Mouse (Mus musculus) kidney, embryonic 16.5 days (tissue): ENCODE measurements around the gene Fgf22. TPM values are rescaled to one million over a fixed set of nuclear protein-coding genes. Genes with fewer than 3 reads are reported as not detected.

Experiments
- ATAC-seq: fragments of 200-750 bp; cut with Nextera tagmentation; 2 replicates; pipeline ENCODE4 v1.8.0; 2017; ENCODE audit warnings: moderate TSS enrichment; ENCODE audit not compliant: low FRiP score, low TSS enrichment
- H3K27ac ChIP-seq: fragments of 300-500 bp; sonication (generic); 2 replicates; pipeline ENCODE4 v1.5.1; 2014; ENCODE audit warnings: low read length
- H3K27me3 ChIP-seq: fragments of 300-500 bp; sonication (generic); 2 replicates; pipeline ENCODE4 v1.6.1; 2014; ENCODE audit warnings: low read length, control low read depth, mixed read lengths; ENCODE audit not compliant: insufficient read depth
- H3K36me3 ChIP-seq: fragments of 300-500 bp; sonication (generic); 2 replicates; pipeline ENCODE4 v1.6.1; 2014; ENCODE audit warnings: low read length, control low read depth, mixed read lengths; ENCODE audit not compliant: insufficient read depth
- H3K4me1 ChIP-seq: fragments of 300-500 bp; sonication (generic); 2 replicates; pipeline ENCODE4 v1.6.1; 2014; ENCODE audit warnings: low read length, control low read depth, mixed read lengths; ENCODE audit not compliant: insufficient read depth
- H3K4me2 ChIP-seq: fragments of 300-500 bp; sonication (generic); replicated peaks from 2 replicates; pipeline ENCODE4 v1.6.1; 2014; ENCODE audit warnings: low read depth, low read length
- H3K4me3 ChIP-seq: fragments of 300-500 bp; sonication (generic); 2 replicates; pipeline ENCODE4 v1.5.1; 2014; ENCODE audit warnings: mild to moderate bottlenecking, low read length
- H3K9ac ChIP-seq: fragments of 300-500 bp; sonication (generic); replicated peaks from 2 replicates; pipeline ENCODE4 v1.6.1; 2014; ENCODE audit warnings: low read length
- H3K9me3 ChIP-seq: fragments of 300-500 bp; sonication (generic); 2 replicates; pipeline ENCODE4 v1.6.1; 2016; ENCODE audit warnings: low read length, control low read depth
- WGBS: fragments of 180-500 bp; shearing (Covaris S2); extraction: QIAGEN DNeasy Blood & Tissue Kit; methylation state at CpG from one replicate; pipeline ENCODE4 v1.1.7; 2014; 5-methylcytosine and 5-hydroxymethylcytosine counted together
- polyA plus RNA-seq: library from polyadenylated mRNA; unstranded; fragments of >200 nt; fragmentation: Nextera tagmentation; extraction: Ambion mirVana; gene quantifications from 2 replicates; pipeline ENCODE4 v1.2.1, GENCODE M21; 2015

Fgf22 gene
- polyA plus RNA-seq, 1 experiment from 2014 or later, result 0.14 TPM

- Histone ChIP-seq H3K4me3 (peak overlapping the region; percentile 93), H3K9me3 (no peaks in the 10 kb centered on the region), H3K9ac (peak overlapping the region; percentile 95), H3K36me3 (no peaks in the 10 kb centered on the region), H3K4me2 (peak overlapping the region; percentile 81), H3K27me3 (no peaks in the 10 kb centered on the region), H3K4me1 (peaks cover 41% of the 10 kb centered on the region), H3K27ac (peak overlapping the region; percentile 90)
- WGBS, result under 1% methylated on average over 31 of the region's 38 CpGs
- ATAC-seq, result peak; percentile 35
Measured at GRCm38 (mm10) chr10:79793738-79794490, 39.0 kb downstream of the Fgf22 start.

- no peaks in the 10 kb centered on the region for H3K36me3 ChIP-seq
- peak overlapping the region; percentile 93 for H3K4me3 ChIP-seq
- 8% methylated on average over 10 of the region's 10 CpGs for WGBS
- no peaks in the 10 kb centered on the region for H3K27me3 ChIP-seq
- peak overlapping the region; percentile 95 for H3K9ac ChIP-seq
- no peaks in the 10 kb centered on the region for H3K9me3 ChIP-seq
- peak overlapping the region; percentile 81 for H3K4me2 ChIP-seq
- H3K27ac ChIP-seq, result peak overlapping the region; percentile 90
- ATAC-seq, result peak; percentile 70
- peaks cover 43% of the 10 kb centered on the region for H3K4me1 ChIP-seq
Measured at GRCm38 (mm10) chr10:79794491-79794931, 39.6 kb downstream of the Fgf22 start.

- no peaks in the 10 kb centered on the region for H3K36me3 ChIP-seq
- no peak overlapping the region for H3K9ac ChIP-seq
- H3K27ac ChIP-seq, result no peak overlapping the region
- WGBS, result 95% methylated on average over 3 of the region's 3 CpGs
- no peak for ATAC-seq
- H3K4me1 ChIP-seq, result peaks cover 50% of the 10 kb centered on the region
- no peaks in the 10 kb centered on the region for H3K27me3 ChIP-seq
- no peaks in the 10 kb centered on the region for H3K9me3 ChIP-seq
- no peak overlapping the region for H3K4me3 ChIP-seq
- no peak overlapping the region for H3K4me2 ChIP-seq
Measured at GRCm38 (mm10) chr10:79795905-79796304, 41.0 kb downstream of the Fgf22 start.

- Histone ChIP-seq H3K9ac (peak overlapping the region; percentile 41), H3K4me1 (peaks cover 64% of the 10 kb centered on the region), H3K4me2 (no peak overlapping the region), H3K4me3 (no peak overlapping the region), H3K27ac (0 out of 2 replicates have a peak overlapping the region, but pooled peaks have one; percentile 20), H3K9me3 (no peaks in the 10 kb centered on the region), H3K27me3 (no peaks in the 10 kb centered on the region), H3K36me3 (no peaks in the 10 kb centered on the region)
- 32% methylated on average over 15 of the region's 15 CpGs for WGBS
- ATAC-seq, result no peak
Measured at GRCm38 (mm10) chr10:79797326-79797725, 42.5 kb downstream of the Fgf22 start.

GRCm38 (mm10) chr10:79798289-79798928, 43.5 kb downstream of the Fgf22 start:
- Histone ChIP-seq H3K9me3 (no peaks in the 10 kb centered on the region), H3K36me3 (no peaks in the 10 kb centered on the region), H3K4me1 (peaks cover 67% of the 10 kb centered on the region), H3K9ac (no peak overlapping the region), H3K27me3 (no peaks in the 10 kb centered on the region), H3K4me3 (no peak overlapping the region), H3K4me2 (no peak overlapping the region), H3K27ac (no peak overlapping the region)
- no peak for ATAC-seq
- 75% methylated on average over 12 of the region's 12 CpGs for WGBS

GRCm38 (mm10) chr10:79800508-79800907, 45.6 kb downstream of the Fgf22 start:
- Histone ChIP-seq H3K9ac (no peak overlapping the region), H3K4me3 (no peak overlapping the region), H3K4me1 (peaks cover 77% of the 10 kb centered on the region), H3K4me2 (no peak overlapping the region), H3K27me3 (no peaks in the 10 kb centered on the region), H3K9me3 (no peaks in the 10 kb centered on the region), H3K27ac (no peak overlapping the region), H3K36me3 (no peaks in the 10 kb centered on the region)
- ATAC-seq, result no peak
- WGBS, result 74% methylated on average over 11 of the region's 11 CpGs

GRCm38 (mm10) chr10:79801837-79802236, 47.0 kb downstream of the Fgf22 start:
- H3K4me3 ChIP-seq, result no peak overlapping the region

GRCm38 (mm10) chr10:79802331-79802971, 47.6 kb downstream of the Fgf22 start:
- H3K27ac ChIP-seq, result peak overlapping the region; percentile 80
- peak overlapping the region; percentile 29; the same call in 1 of the 2 replicates for H3K9ac ChIP-seq
- no peaks in the 10 kb centered on the region for H3K9me3 ChIP-seq
- 28% methylated on average over 11 of the region's 11 CpGs for WGBS
- peaks cover 2% of the 10 kb centered on the region; the same call in 1 of the 2 replicates for H3K36me3 ChIP-seq
- peak; percentile 67 for ATAC-seq
- no peak overlapping the region for H3K4me3 ChIP-seq
- no peaks in the 10 kb centered on the region for H3K27me3 ChIP-seq
- peaks cover 82% of the 10 kb centered on the region for H3K4me1 ChIP-seq
- H3K4me2 ChIP-seq, result peak overlapping the region; percentile 18; the same call in 1 of the 2 replicates

More at GRCm38 (mm10) chr10:79801837-79802236, 47.0 kb downstream of the Fgf22 start:
- WGBS, result 25% methylated on average over 3 of the region's 3 CpGs
- peak; percentile 9; the same call in 1 of the 2 replicates for ATAC-seq
- H3K27me3 ChIP-seq, result no peaks in the 10 kb centered on the region
- H3K27ac ChIP-seq, result peak overlapping the region; percentile 80
- no peak overlapping the region for H3K4me2 ChIP-seq
- no peaks in the 10 kb centered on the region for H3K36me3 ChIP-seq
- no peaks in the 10 kb centered on the region for H3K9me3 ChIP-seq
- peak overlapping the region; percentile 29; the same call in 1 of the 2 replicates for H3K9ac ChIP-seq
- H3K4me1 ChIP-seq, result peaks cover 82% of the 10 kb centered on the region

GRCm38 (mm10) chr10:79803716-79804323, 48.9 kb downstream of the Fgf22 start:
- Histone ChIP-seq H3K27me3 (no peaks in the 10 kb centered on the region), H3K4me2 (peak overlapping the region; percentile 27), H3K9ac (peak overlapping the region; percentile 44), H3K4me3 (no peak overlapping the region), H3K36me3 (peaks cover 10% of the 10 kb centered on the region), H3K4me1 (peaks cover 78% of the 10 kb centered on the region), H3K27ac (no peak overlapping the region; the same call in 1 of the 2 replicates), H3K9me3 (no peaks in the 10 kb centered on the region)
- peak; percentile 50 for ATAC-seq
- 7% methylated on average over 29 of the region's 29 CpGs for WGBS
